Mouse (Mus musculus): ENCODE data around the gene Txnrd2.

DNA sequence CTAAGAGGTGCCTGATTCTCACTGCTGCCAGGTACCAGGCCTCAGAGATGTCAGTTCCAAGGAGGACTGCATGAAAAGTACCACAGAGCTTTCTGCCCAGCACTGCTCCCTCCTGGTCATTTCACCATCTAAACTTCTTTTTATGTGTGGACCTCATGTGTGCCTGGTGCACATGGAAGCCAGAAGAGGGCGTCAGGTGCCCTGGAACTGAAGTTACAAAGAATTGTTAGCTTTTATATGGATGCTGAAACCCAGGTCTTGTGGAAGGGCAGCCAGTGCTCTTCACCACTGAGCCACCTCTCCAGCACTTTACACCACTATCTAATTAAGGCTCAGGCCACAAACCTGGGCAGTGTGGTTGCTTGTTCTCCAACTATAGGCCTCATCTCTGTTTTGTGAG is 44.6 kb downstream of the Txnrd2 start:
- 0 out of 2 replicates have a peak, but pooled peaks have one; percentile 16 for TF ChIP-seq CTCF (IDR thresholded peaks at IDR 0.05; ENCODE audit: low read depth, low read length)
- TF ChIP-seq POLR2A (IDR thresholded peaks at IDR 0.05; ENCODE audit: borderline replicate concordance, low read depth, low read length): no peak
